Mouse (Mus musculus) ovary, postnatal 14 days (tissue): ENCODE results near the gene Vmn1r224.

ENCODE experiments used
- DNase-seq: peaks from one replicate; pipeline ENCODE4 v3.0.0; 2022; ENCODE audit warnings: low spot score

Gene Vmn1r224

DNA sequence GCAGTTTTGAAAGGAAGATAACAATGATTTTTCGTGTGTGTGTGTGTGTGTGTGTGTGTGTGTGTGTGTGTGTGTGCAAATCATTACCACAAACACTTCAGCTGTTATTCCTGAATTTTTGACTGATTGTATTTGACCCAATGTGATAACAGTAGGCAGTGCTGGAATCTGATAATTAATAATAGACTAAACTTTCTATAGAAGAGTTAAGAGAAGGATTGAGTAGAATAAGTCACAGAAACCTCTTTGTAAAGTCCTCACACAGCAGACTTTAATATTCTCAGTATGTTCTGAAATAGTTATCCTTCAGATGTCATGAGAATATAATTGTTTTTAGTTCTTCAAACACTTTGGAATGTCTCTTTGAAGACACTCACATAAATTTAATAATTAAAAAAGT is at the start of gene Vmn1r224:
Gene Vmn1r224, plus strand, starts transcription at position 301 of the 400 bp plus-strand sequence.
- no peak for DNase-seq

DNA sequence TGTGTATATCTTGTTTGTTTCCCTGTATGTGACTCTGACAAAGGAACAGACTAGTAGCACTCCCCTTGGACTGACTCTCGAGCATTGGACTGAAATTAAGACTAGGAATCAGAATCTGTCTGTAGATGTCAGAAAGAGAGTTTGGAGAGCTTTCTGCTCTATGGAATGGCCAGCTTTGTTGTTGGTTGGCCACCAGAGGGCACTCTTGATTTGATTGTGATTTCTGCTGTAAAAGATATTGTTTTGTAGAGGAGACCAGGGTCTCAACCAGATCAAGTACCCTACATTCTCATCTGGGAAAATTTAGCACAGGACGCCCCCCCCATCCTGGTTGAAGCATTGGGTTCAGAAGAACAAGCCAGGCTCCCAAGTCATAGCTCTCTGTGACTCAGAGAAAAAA is 14.8 kb upstream of the Vmn1r224 start:
- DNase-seq = no peak

DNA sequence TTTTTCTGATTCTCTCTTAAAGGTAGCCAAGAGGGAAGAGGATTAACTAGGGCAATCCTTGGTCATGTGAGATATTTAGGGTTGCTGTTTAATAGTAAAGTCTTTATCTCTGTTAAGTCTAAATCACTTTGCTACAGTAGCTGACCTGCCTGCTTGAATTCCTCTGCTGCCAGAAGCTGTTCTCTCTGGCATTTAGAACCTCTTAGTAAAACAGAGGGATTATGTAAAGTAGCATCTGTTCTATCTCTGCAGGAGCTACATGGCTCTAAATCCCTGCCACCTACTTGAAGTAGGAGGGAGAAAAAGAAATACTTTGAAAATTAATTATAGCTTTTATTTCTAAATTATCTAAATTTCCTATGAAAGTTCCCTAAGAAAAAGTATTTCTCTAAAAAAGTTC is 25.3 kb downstream of the Vmn1r224 start:
- no peak for DNase-seq

DNA sequence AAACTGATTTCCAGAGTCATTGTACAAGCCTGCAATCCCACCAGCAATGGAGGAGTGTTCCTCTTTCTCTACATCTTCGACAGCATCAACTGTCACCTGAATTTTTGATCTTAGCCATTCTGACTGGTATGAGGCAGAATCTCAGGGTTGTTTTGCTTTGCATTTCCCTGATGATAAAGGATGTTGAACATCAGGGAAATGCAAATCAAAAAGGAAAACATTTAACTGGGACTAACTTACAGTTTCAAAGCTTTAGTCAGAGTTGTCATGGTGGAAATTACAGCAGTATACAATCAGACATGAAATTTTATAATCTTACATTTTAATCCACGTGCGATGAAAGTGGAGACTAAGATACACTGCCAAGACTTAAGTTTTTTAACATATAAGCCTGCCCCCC is 59.4 kb downstream of the Vmn1r224 start:
- DNase-seq = no peak
